Mouse (Mus musculus) liver, adult 2 months (tissue): ENCODE results near the gene Ten1. TPM values are rescaled to one million over a fixed set of nuclear protein-coding genes. Genes with fewer than 3 reads are reported as not detected.

Source experiments
- DNase-seq: peaks from one replicate; pipeline ENCODE4 v3.0.0-alpha.2; 2011; ENCODE audit warnings: low read depth, low spot score; ENCODE audit errors: extremely low read depth
- H3K27ac ChIP-seq: fragments of 200-500 bp; replicated peaks from 2 replicates; pipeline ENCODE4 v1.5.1; 2012; ENCODE audit warnings: low read depth, mild to moderate bottlenecking, control low read depth, inconsistent platforms, low read length; ENCODE audit not compliant: insufficient read depth
- H3K27me3 ChIP-seq: fragments of 200-500 bp; 2 replicates; pipeline ENCODE4 v1.6.1; 2012; ENCODE audit warnings: mild to moderate bottlenecking, moderate library complexity, low read length, inconsistent platforms; ENCODE audit not compliant: control insufficient read depth, insufficient read depth
- H3K36me3 ChIP-seq: fragments of 200-500 bp; 2 replicates; pipeline ENCODE4 v1.6.1; 2012; ENCODE audit warnings: low read length, inconsistent platforms; ENCODE audit not compliant: control insufficient read depth, insufficient read depth
- H3K4me1 ChIP-seq: fragments of 200-500 bp; 2 replicates; pipeline ENCODE4 v1.6.1; 2011; ENCODE audit warnings: low read length; ENCODE audit not compliant: control insufficient read depth, insufficient read depth
- H3K4me3 ChIP-seq: fragments of 200-500 bp; 2 replicates; pipeline ENCODE4 v1.5.1; 2011; ENCODE audit warnings: low read depth, mild to moderate bottlenecking, control low read depth, low read length, moderate library complexity; ENCODE audit not compliant: insufficient read depth
- H3K79me2 ChIP-seq: fragments of 200-500 bp; 2 replicates; pipeline ENCODE4 v1.6.1; 2012; ENCODE audit warnings: inconsistent platforms, mild to moderate bottlenecking, low read length, moderate library complexity; ENCODE audit not compliant: control insufficient read depth, insufficient read depth
- H3K9ac ChIP-seq: fragments of 200-500 bp; 2 replicates; pipeline ENCODE4 v1.6.1; 2012; ENCODE audit warnings: low read depth, mild to moderate bottlenecking, control low read depth, inconsistent platforms, low read length
- CTCF ChIP-seq: fragments of 200-500 bp; IDR thresholded peaks from 2 replicates; pipeline ENCODE4 v1.5.1; 2011; ENCODE audit warnings: low read depth, low read length, control low read depth
- POLR2A ChIP-seq: fragments of 200-500 bp; IDR thresholded peaks from 2 replicates; pipeline ENCODE4 v1.6.1; 2011; ENCODE audit warnings: low read length, control low read depth; ENCODE audit not compliant: insufficient read depth; ENCODE audit errors: extremely low read depth
- WGBS: fragments of 180-500 bp; shearing (Covaris S2); methylation state at CpG from one replicate; pipeline ENCODE4 v1.1.7; 2018; 5-methylcytosine and 5-hydroxymethylcytosine counted together
- polyA plus RNA-seq: library from polyadenylated mRNA; depleted of rRNA; stranded (reverse); fragments of >200 nt; gene quantifications from 2 replicates; pipeline ENCODE4 v1.2.3, GENCODE M21; 2012; rRNA removed
- total RNA-seq: library from RNA; depleted of rRNA; stranded (reverse); fragments of >200 nt; gene quantifications from 2 replicates; pipeline ENCODE4 v1.2.3, GENCODE M21; 2014; rRNA removed

Gene Ten1
- total RNA-seq (3.0 and 5.3 TPM in 2 replicates), polyA plus RNA-seq (2.3 and 3.0 TPM in 2 replicates)

- H3K79me2 ChIP-seq: peaks cover 17% of the 10 kb centered on the region
- WGBS: under 1% methylated on average over 62 of the region's 62 CpGs
- H3K27me3 ChIP-seq: no peaks in the 10 kb centered on the region
- peak within 1 kb of the TSS; percentile 68 for H3K4me3 ChIP-seq
- H3K4me1 ChIP-seq: peaks cover 19% of the 10 kb centered on the region
- peak within 1 kb of the TSS; percentile 88 for H3K27ac ChIP-seq
- H3K36me3 ChIP-seq: peaks cover 33% of the 10 kb centered on the region
- peak; percentile 99 for DNase-seq
- H3K9ac ChIP-seq: peak within 1 kb of the TSS; percentile 90
- TF ChIP-seq POLR2A: peak; percentile 100
- peak; percentile 13; the same call in 1 of the 2 replicates for TF ChIP-seq CTCF
Observed at GRCm38 (mm10) chr11:116198639-116199531, at the start of gene Ten1, which contains the start of gene Acox1. TSS of gene Ten1 (plus strand) at chr11:116198855. TSS of gene Acox1 (minus strand) at chr11:116199045.

- no peaks in the 10 kb centered on the region for H3K27me3 ChIP-seq
- H3K4me3 ChIP-seq: no peak overlapping the region
- no peaks in the 10 kb centered on the region for H3K4me1 ChIP-seq
- no peak overlapping the region for H3K9ac ChIP-seq
- H3K27ac ChIP-seq: no peak overlapping the region
- no peaks in the 10 kb centered on the region for H3K79me2 ChIP-seq
- TF ChIP-seq CTCF: no peak
- TF ChIP-seq POLR2A: no peak
- H3K36me3 ChIP-seq: peaks cover 18% of the 10 kb centered on the region; the same call in 1 of the 2 replicates
- DNase-seq: no peak
- WGBS: 93% methylated on average over 6 of the region's 6 CpGs
Observed at GRCm38 (mm10) chr11:116149341-116149740, 49.3 kb upstream of the Ten1 start.

- H3K4me3 ChIP-seq: no peak overlapping the region
- H3K27ac ChIP-seq: no peak overlapping the region
- no peaks in the 10 kb centered on the region for H3K79me2 ChIP-seq
- peaks cover 23% of the 10 kb centered on the region for H3K36me3 ChIP-seq
- TF ChIP-seq CTCF (no peak), POLR2A (no peak)
- H3K27me3 ChIP-seq: no peaks in the 10 kb centered on the region
- 97% methylated on average over 2 of the region's 2 CpGs for WGBS
- no peak for DNase-seq
- no peak overlapping the region for H3K9ac ChIP-seq
- H3K4me1 ChIP-seq: no peaks in the 10 kb centered on the region
Observed at GRCm38 (mm10) chr11:116150960-116151359, 47.7 kb upstream of the Ten1 start.

- no peak overlapping the region for H3K9ac ChIP-seq
- WGBS: 82% methylated on average over 12 of the region's 12 CpGs
- peaks cover 1% of the 10 kb centered on the region; the same call in 1 of the 2 replicates for H3K36me3 ChIP-seq
- no peaks in the 10 kb centered on the region for H3K4me1 ChIP-seq
- H3K27ac ChIP-seq: no peak overlapping the region
- no peak for TF ChIP-seq CTCF
- H3K79me2 ChIP-seq: no peaks in the 10 kb centered on the region
- H3K27me3 ChIP-seq: no peaks in the 10 kb centered on the region
- DNase-seq: no peak
- H3K4me3 ChIP-seq: no peak overlapping the region
Observed at GRCm38 (mm10) chr11:116161312-116161711, 37.3 kb upstream of the Ten1 start.

GRCm38 (mm10) chr11:116162146-116162545 is 36.5 kb upstream of the Ten1 start:
- no peak overlapping the region for H3K4me3 ChIP-seq
- 94% methylated on average over 10 of the region's 10 CpGs for WGBS
- no peaks in the 10 kb centered on the region for H3K79me2 ChIP-seq

GRCm38 (mm10) chr11:116163002-116163401 is 35.7 kb upstream of the Ten1 start:
- Histone ChIP-seq H3K27me3 (no peaks in the 10 kb centered on the region), H3K4me3 (no peak overlapping the region), H3K4me1 (no peaks in the 10 kb centered on the region), H3K27ac (no peak overlapping the region), H3K9ac (no peak overlapping the region), H3K36me3 (no peaks in the 10 kb centered on the region), H3K79me2 (no peaks in the 10 kb centered on the region)
- WGBS: 48% methylated on average over 9 of the region's 9 CpGs
- TF ChIP-seq CTCF (no peak), POLR2A (no peak)
- DNase-seq: no peak

More at GRCm38 (mm10) chr11:116162146-116162545, 36.5 kb upstream of the Ten1 start:
- DNase-seq: no peak
- Histone ChIP-seq H3K27me3 (no peaks in the 10 kb centered on the region), H3K4me1 (no peaks in the 10 kb centered on the region), H3K9ac (no peak overlapping the region), H3K36me3 (peaks cover under 1% of the 10 kb centered on the region; the same call in 1 of the 2 replicates), H3K27ac (no peak overlapping the region)
- TF ChIP-seq POLR2A (no peak), CTCF (no peak)
